Mouse (Mus musculus) forebrain, embryonic 13.5 days (tissue): ENCODE results near the gene Krtap5-1. TPM values are rescaled to one million over a fixed set of nuclear protein-coding genes. Genes with fewer than 3 reads are reported as not detected.
"Not testable (repeated sequence)": the region's sequence is repeated elsewhere in the genome, so short reads cannot be mapped to it uniquely, and the experiment has no call there.

Experiments
- ATAC-seq: fragments of 200-750 bp; cut with Nextera tagmentation; 2 replicates; pipeline ENCODE4 v1.8.0; 2017
- H3K27ac ChIP-seq: fragments of 300-500 bp; sonication (generic); 2 replicates; pipeline ENCODE4 v1.5.1; 2015; ENCODE audit warnings: inconsistent platforms, mild to moderate bottlenecking, moderate library complexity
- H3K27me3 ChIP-seq: fragments of 300-500 bp; sonication (generic); 2 replicates; pipeline ENCODE4 v1.6.1; 2015; ENCODE audit warnings: mild to moderate bottlenecking, inconsistent platforms
- H3K36me3 ChIP-seq: fragments of 300-500 bp; sonication (generic); 2 replicates; pipeline ENCODE4 v1.6.1; 2015; ENCODE audit warnings: mild to moderate bottlenecking, inconsistent platforms; ENCODE audit not compliant: poor library complexity, severe bottlenecking
- H3K4me1 ChIP-seq: fragments of 300-500 bp; sonication (generic); 2 replicates; pipeline ENCODE4 v1.6.1; 2015; ENCODE audit warnings: inconsistent platforms
- H3K4me2 ChIP-seq: fragments of 300-500 bp; sonication (generic); 2 replicates; pipeline ENCODE4 v1.6.1; 2015; ENCODE audit warnings: inconsistent platforms, mild to moderate bottlenecking, moderate library complexity
- H3K4me3 ChIP-seq: fragments of 300-500 bp; sonication (generic); 2 replicates; pipeline ENCODE4 v1.5.1; 2015; ENCODE audit warnings: mild to moderate bottlenecking, inconsistent platforms
- H3K9ac ChIP-seq: fragments of 300-500 bp; sonication (generic); 2 replicates; pipeline ENCODE4 v1.6.1; 2015; ENCODE audit warnings: mild to moderate bottlenecking, inconsistent platforms
- H3K9me3 ChIP-seq: fragments of 300-500 bp; sonication (generic); replicated peaks from 2 replicates; pipeline ENCODE4 v1.6.1; 2016; ENCODE audit warnings: inconsistent platforms
- WGBS: fragments of 180-500 bp; shearing (Covaris S2); methylation state at CpG from one replicate; pipeline ENCODE4 v1.1.7; 2015; 5-methylcytosine and 5-hydroxymethylcytosine counted together
- polyA plus RNA-seq: library from polyadenylated mRNA; unstranded; fragments of >200 nt; fragmentation: Nextera tagmentation; extraction: Ambion mirVana; gene quantifications from 2 replicates; pipeline ENCODE4 v1.2.1, GENCODE M21; 2015

Gene Krtap5-1
- polyA plus RNA-seq, 1 experiment from 2014 or later: not detected

GRCm38 (mm10) chr7:142323396-142324117, 26.6 kb upstream of the Krtap5-1 start:
- ATAC-seq: no peak
- Histone ChIP-seq H3K27ac (no peak overlapping the region), H3K27me3 (no peaks in the 10 kb centered on the region), H3K4me2 (no peak overlapping the region), H3K9me3 (no peaks in the 10 kb centered on the region), H3K9ac (no peak overlapping the region), H3K4me3 (no peak overlapping the region), H3K4me1 (no peaks in the 10 kb centered on the region), H3K36me3 (no peaks in the 10 kb centered on the region)
- WGBS: 89% methylated on average over 12 of the region's 12 CpGs

GRCm38 (mm10) chr7:142322641-142323040, 25.7 kb upstream of the Krtap5-1 start:
- Histone ChIP-seq H3K27ac (no peak overlapping the region), H3K4me3 (no peak overlapping the region), H3K9me3 (no peaks in the 10 kb centered on the region), H3K4me1 (no peaks in the 10 kb centered on the region), H3K9ac (no peak overlapping the region), H3K27me3 (no peaks in the 10 kb centered on the region), H3K4me2 (no peak overlapping the region), H3K36me3 (no peaks in the 10 kb centered on the region)
- WGBS: 92% methylated on average over 6 of the region's 6 CpGs
- ATAC-seq: no peak

- not testable (repeated sequence) for H3K27ac ChIP-seq, H3K9me3 ChIP-seq, H3K4me2 ChIP-seq, ATAC-seq, H3K9ac ChIP-seq, H3K36me3 ChIP-seq, H3K27me3 ChIP-seq, H3K4me3 ChIP-seq, H3K4me1 ChIP-seq
- 39% methylated on average over 7 of the region's 10 CpGs for WGBS
These were observed 24.9 kb upstream of the Krtap5-1 start for GRCm38 (mm10) chr7:142321637-142322306.

GRCm38 (mm10) chr7:142320906-142321305, 24.0 kb upstream of the Krtap5-1 start:
- Histone ChIP-seq H3K4me1 (no peaks in the 10 kb centered on the region), H3K27ac (no peak overlapping the region), H3K9me3 (no peaks in the 10 kb centered on the region), H3K27me3 (no peaks in the 10 kb centered on the region), H3K4me2 (no peak overlapping the region), H3K4me3 (no peak overlapping the region), H3K36me3 (no peaks in the 10 kb centered on the region), H3K9ac (no peak overlapping the region)
- no peak for ATAC-seq
- WGBS: 45% methylated on average over 2 of the region's 2 CpGs

- Histone ChIP-seq H3K27ac (no peak overlapping the region), H3K9ac (no peak overlapping the region), H3K4me1 (peaks cover 7% of the 10 kb centered on the region), H3K4me2 (no peak overlapping the region), H3K27me3 (no peaks in the 10 kb centered on the region), H3K4me3 (no peak overlapping the region), H3K36me3 (no peaks in the 10 kb centered on the region), H3K9me3 (no peaks in the 10 kb centered on the region)
- 68% methylated on average over 11 of the region's 11 CpGs for WGBS
- ATAC-seq: no peak
These were observed 22.2 kb upstream of the Krtap5-1 start for GRCm38 (mm10) chr7:142319124-142319523.

- Histone ChIP-seq H3K4me2 (no peak overlapping the region), H3K4me1 (peaks cover 7% of the 10 kb centered on the region), H3K27ac (no peak overlapping the region), H3K27me3 (no peaks in the 10 kb centered on the region), H3K9me3 (no peaks in the 10 kb centered on the region), H3K36me3 (no peaks in the 10 kb centered on the region), H3K9ac (no peak overlapping the region), H3K4me3 (no peak overlapping the region)
- 90% methylated on average over 5 of the region's 5 CpGs for WGBS
- no peak for ATAC-seq
These were observed 20.3 kb upstream of the Krtap5-1 start for GRCm38 (mm10) chr7:142317216-142317615.

- Histone ChIP-seq H3K9ac (no peak overlapping the region), H3K4me2 (no peak overlapping the region), H3K27me3 (no peaks in the 10 kb centered on the region), H3K36me3 (no peaks in the 10 kb centered on the region), H3K4me1 (peaks cover 7% of the 10 kb centered on the region), H3K4me3 (no peak overlapping the region), H3K27ac (no peak overlapping the region), H3K9me3 (no peaks in the 10 kb centered on the region)
- 0 out of 2 replicates have a peak, but pooled peaks have one; percentile 61 for ATAC-seq
- WGBS: 43% methylated on average over 6 of the region's 6 CpGs
These were observed 19.6 kb upstream of the Krtap5-1 start for GRCm38 (mm10) chr7:142316558-142316957.

GRCm38 (mm10) chr7:142314600-142315285, 17.8 kb upstream of the Krtap5-1 start:
- Histone ChIP-seq H3K9ac (no peak overlapping the region), H3K9me3 (no peaks in the 10 kb centered on the region), H3K27me3 (no peaks in the 10 kb centered on the region), H3K36me3 (no peaks in the 10 kb centered on the region), H3K27ac (no peak overlapping the region; the same call in none of the 2 replicates), H3K4me2 (no peak overlapping the region), H3K4me3 (no peak overlapping the region), H3K4me1 (peaks cover 7% of the 10 kb centered on the region)
- peak; percentile 53; the same call in 1 of the 2 replicates for ATAC-seq
- WGBS: 50% methylated on average over 5 of the region's 5 CpGs

- H3K9ac ChIP-seq, H3K27ac ChIP-seq, ATAC-seq, H3K4me3 ChIP-seq, H3K36me3 ChIP-seq, H3K27me3 ChIP-seq, H3K9me3 ChIP-seq, H3K4me1 ChIP-seq, H3K4me2 ChIP-seq: not testable (repeated sequence)
- 83% methylated on average over 1 of the region's 1 CpGs for WGBS
These were observed 7.0 kb upstream of the Krtap5-1 start for GRCm38 (mm10) chr7:142303929-142304328.

- Histone ChIP-seq H3K27me3 (0 out of 2 replicates have a peak, but pooled peaks cover 8% of the 10 kb centered on the region), H3K36me3 (no peaks in the 10 kb centered on the region), H3K4me2 (no peak within 1 kb of the TSS), H3K9ac (no peak within 1 kb of the TSS), H3K9me3 (no peaks in the 10 kb centered on the region), H3K4me1 (no peaks in the 10 kb centered on the region), H3K27ac (no peak within 1 kb of the TSS), H3K4me3 (no peak within 1 kb of the TSS)
- no peak for ATAC-seq
- 71% methylated on average over 3 of the region's 3 CpGs for WGBS
These were observed 6.3 kb upstream of the Krtap5-1 start, which contains the start of gene Krtap5-4 for GRCm38 (mm10) chr7:142303249-142303648. TSS of gene Krtap5-4 (plus strand) at chr7:142303549.

- H3K36me3 ChIP-seq, H3K4me2 ChIP-seq, H3K4me3 ChIP-seq, H3K9ac ChIP-seq, H3K27ac ChIP-seq, H3K27me3 ChIP-seq, H3K9me3 ChIP-seq, H3K4me1 ChIP-seq, ATAC-seq: not testable (repeated sequence)
- WGBS: 33% methylated on average over 4 of the region's 4 CpGs
These were observed 810 bp downstream of the Krtap5-1 start for GRCm38 (mm10) chr7:142296108-142296507.

GRCm38 (mm10) chr7:142295418-142295817, 1.5 kb downstream of the Krtap5-1 start:
- H3K27ac ChIP-seq: no peak overlapping the region
- H3K4me3 ChIP-seq: no peak overlapping the region
- ATAC-seq: no peak
- H3K4me1 ChIP-seq: no peaks in the 10 kb centered on the region
- no peaks in the 10 kb centered on the region for H3K36me3 ChIP-seq
- no peak overlapping the region for H3K4me2 ChIP-seq
- H3K27me3 ChIP-seq: 0 out of 2 replicates have a peak, but pooled peaks cover 3% of the 10 kb centered on the region
- no peak overlapping the region for H3K9ac ChIP-seq
- H3K9me3 ChIP-seq: no peaks in the 10 kb centered on the region
